Mouse (Mus musculus): ENCODE data around the gene Gas2l1.

Gene Gas2l1

DNA sequence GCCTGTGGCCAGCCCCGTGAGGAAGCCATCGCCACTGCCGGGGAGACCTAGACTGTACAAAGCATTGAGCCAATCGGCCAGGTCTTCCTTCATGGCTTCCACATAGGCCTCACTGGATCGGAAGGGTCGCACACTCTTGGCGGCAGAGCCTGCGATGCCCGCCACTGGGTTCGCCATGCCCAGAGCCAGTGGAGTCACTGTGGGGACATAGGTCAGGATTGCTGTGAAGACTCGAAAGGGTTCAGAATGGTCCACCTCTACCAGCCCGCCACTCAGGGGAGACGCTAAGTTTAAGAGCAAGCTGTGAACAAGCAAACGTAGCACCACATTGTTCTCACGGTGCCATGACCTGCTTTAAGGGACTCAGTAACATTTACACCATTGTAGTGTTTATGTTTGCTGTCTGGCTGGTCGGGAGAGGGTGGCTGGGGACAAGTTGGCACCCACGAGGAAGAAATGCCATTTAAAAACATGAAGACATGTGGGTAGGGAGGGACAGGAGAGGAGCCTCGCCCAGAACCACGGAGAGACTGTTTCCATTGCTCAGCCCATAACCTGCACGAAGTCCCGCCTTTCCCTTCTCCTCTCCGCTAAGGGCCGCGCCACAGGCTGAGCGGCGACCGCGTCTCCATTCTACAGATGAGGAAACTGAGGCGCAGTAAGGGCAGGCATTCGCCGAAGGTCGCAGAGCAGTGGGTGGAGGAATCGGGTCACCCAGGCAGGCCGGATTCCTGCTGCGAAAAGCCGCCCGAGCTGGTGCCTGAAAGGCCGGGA lies 658 bp downstream of the Gas2l1 start:
- no peak for DNase-seq (ENCODE audit: low spot score in 2 of 2)

DNA sequence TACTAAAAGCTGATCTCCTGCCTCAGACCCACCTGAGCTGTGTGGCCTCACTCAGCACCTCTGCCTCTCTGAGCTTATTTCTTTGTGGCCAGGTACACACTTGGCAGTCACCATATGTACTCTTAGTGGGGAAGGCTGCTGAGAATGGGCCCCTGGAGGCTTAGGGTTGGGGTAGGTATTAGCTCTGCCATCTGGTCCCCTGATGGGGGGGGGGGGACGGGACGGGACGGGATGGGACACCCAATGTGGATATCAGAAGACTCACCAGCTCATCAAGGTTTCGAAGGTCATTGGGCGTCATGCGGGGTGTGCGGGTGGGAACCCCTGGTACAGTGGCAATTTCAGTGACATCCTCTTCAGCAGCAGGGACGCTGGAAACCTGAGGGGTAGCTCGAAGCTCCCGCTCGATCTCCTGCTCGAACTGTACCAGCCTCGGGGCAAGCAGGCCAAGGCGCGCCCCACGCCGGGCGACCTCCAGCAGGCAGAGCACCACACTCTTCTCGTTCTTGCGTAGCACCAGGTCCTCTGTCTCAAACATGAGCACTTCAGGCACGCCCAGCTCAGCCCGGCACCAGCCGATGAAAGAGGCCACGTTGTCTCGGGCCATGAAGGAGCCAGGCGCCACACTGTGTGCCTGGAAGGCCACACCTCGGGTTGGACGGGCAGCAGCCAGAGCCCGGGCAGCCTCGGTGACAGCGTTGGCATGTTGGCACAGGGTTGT lies 1.4 kb downstream of the Gas2l1 start:
- DNase-seq (ENCODE audit: low spot score in 2 of 2) = no peak

DNA sequence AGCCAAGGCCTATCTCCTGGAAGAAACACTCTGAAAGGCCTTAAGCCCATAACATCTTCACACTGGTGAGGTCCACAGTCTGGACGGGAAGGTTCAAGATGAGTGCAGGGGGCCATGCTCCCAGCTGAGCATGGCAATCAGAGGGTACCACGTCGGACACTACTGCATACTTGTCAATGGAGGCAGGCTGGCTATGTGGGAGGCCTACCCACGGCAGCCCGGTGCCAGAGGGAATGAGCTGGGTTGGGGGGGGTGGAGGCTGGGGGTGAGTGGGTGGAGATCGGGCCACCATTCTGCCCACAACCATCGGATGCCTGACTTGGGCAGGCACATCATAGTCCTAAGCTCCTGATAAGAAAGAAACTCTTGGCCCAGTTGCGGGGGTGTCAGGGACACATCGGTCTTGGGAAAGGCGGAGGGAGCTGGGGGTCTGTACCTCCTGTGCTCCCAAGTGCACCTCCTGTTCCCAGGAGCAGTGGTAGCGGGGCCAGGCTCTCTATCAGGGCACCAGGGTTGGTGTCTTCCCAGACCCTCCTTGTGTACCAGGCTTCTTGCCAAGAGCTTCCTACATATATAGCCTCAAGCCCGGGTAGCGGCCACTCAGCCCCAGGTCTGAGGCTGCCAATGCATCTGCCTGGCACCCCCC lies 2.1 kb downstream of the Gas2l1 start:
- DNase-seq (ENCODE audit: low spot score in 2 of 2) = no peak

DNA sequence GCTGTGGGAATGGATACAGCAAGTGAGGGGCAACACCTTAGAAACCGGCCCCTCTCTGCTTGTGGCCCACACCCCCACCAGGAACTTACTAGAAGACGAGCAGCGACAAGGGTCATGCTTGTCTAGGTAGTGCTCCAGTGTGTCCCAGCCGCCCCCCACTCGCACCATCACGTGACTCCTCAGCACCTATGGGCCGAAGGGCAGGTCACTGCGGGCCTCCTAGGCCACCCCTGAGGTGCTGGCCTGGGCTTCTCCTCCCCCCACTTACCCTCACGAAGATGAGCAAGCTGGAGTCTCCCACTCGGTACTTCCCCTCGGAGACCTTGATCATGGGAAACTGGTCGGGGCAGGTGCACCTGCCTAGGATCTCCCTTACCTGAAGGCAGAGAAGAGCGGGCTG lies 2.8 kb downstream of the Gas2l1 start:
- no peak for DNase-seq (ENCODE audit: low spot score in 2 of 2)

DNA sequence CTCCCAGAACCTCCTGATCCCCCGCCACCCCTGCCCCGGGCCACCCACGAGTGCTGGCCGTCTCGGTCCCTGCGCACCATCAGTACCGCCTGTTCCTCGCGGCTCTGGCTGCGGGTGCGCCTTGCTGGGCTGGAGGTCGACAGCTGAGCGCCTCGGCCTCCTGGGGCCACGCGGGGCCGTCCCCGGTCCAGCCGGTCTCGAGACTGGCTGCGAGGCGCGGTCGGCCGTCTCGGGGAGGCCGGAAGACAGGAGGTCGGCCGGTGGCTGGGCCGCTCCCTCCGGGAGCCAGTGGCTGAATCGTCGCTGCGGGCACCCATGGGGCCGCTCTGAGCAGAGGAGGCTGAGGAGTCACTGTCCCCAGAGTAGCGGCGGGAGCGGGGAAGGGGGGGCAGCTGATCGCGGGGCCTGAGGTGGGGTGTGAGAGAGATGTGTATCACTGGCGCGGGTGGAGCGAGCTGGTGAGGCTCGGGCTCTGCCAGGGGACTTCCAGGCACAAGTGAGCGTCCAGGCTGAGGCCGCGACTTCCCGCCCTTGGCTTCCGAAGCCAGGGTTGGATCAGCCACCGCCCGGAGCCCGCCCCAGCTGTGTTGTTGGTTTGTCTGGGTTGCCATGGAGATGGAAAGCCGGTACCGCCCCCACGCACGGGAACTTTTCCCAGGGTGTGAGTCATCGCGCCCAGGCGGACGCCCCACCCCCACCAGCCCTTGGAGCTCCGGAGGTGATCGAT lies 3.6 kb downstream of the Gas2l1 start:
- peak; percentile 90 to 95 for DNase-seq (ENCODE audit: low spot score in 2 of 2)

DNA sequence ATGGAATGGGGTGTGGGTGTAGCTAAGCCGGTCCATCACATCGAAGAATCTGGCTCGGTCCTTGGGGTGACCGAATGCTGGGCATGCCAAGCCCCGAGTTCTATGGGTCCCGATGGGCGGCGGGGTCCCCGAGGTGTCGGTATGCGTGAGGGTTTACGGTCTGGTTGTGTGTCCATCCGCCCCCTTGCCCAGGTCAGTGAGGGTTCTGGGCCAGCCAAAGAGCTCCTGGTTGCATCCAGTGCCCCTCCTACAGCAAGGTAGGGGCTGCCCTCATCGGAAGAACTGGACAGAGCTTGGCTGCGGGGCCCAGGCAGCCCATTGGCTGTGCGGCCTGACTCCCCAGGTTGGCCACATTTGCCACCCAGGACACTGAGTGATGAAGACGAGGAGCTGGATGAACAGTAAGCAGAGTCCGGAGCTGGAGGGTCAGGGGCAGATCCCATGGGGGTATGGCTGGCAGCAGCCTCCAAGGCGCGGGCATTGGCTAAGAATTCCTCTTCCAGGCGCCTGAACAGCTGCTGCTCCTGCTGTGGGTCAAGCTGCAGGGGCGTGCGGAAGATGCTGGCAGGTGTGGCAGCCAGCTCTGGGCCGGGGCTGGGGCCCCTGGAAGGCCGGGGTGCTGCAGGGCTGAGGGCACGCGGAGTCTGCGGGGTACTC lies 4.2 kb downstream of the Gas2l1 start:
- no peak for DNase-seq (ENCODE audit: low spot score in 2 of 2)

DNA sequence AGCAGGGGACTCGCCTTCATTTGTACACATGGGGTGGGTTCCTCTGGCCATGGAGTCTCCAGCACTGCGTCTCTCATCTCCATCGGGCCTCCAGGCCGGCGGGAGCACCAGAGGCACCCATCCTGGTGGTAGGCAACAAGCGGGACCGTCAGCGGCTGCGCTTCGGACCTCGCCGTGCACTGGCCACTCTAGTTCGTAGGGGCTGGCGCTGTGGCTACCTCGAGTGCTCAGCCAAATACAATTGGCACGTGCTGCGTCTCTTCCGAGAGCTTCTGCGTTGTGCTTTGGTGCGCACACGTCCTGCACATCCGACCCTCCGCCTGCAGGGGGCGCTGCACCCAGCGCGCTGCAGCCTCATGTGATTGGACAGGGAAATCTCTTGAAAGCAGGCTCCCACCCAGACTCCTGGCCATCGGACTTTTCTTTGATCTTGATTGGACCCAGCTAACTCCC lies 5.4 kb downstream of the Gas2l1 start:
- DNase-seq (ENCODE audit: low spot score in 2 of 2) = no peak

DNA sequence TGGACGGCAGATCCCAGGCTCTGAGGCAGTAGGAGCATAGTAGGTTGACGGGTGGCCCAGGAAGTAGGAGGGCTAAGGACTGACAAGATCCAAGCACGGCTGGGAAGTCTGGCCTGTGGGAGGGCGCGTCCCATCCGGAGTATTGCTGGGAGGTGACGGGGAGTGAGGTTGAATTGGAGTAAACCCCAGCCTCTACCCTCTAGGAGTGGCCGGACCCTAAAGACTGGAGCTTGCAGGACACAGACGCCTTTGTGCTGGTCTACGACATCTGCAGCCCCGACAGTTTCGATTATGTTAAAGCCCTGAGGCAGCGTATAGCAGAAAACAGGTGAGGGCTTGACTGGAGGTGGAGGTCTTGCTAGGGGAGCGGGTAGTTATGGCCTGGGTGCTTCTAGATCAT lies 5.9 kb downstream of the Gas2l1 start:
- no peak for DNase-seq (ENCODE audit: low spot score in 2 of 2)

DNA sequence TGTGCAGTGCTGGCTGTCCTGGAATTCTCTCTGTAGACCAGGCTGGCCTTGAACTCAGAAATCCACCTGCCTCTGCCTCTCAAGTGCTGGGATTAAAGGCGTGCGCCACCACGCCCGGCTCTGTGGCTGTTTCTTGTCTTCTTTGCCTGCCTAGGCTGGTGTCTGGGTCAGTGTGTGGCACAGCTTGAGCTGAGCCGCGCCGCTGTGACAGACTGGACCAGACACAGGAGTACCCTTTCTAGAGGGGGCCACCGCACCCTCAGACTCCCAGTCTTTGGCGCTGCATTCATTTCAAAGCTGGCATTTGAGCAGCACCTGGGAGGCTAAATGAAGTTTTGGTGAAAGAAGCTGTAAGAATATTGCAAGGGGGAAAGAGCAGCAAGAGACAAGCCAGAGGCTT lies 6.3 kb downstream of the Gas2l1 start:
- no peak for DNase-seq (ENCODE audit: low spot score in 2 of 2)

DNA sequence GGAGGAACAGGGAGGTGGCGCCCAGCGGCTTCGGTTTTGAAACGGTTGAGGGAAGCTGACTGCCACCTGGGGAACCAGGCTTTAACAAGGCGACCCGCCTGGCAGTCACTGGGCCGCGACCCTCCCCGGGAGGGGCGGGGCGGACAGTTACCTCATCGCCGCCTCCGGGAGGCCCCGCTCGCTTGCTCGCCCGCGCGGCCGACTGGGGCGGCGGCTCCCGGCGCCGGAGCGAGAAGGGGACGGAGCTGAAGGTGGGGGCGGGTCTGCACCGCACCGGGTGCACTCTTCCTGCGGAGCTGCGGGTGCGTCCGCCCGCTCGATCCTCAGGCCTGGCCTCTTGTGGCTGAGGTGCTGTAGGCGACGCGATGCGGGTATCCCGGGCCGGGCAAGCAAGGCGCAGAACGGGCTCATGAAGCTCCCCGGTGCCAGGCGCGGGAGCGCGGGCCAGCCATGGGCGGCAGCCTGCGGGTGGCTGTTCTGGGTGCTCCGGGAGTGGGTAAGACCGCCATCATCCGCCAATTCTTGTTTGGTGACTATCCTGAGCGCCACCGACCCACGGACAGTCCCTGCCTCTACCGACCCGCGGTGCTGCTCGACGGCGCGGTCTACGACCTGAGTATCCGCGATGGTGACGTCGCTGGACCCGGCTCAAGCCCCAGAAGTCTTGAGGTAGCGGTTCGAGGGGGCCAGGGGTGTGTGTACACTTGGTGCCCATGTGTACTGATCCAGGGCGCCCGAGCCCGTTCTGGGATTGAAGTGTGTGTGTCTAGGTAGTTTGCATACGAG lies 7.1 kb downstream of the Gas2l1 start, which contains the start of gene Rasl10a:
Gene Rasl10a, plus strand, starts transcription at position 273 of the 786 bp plus-strand sequence.
- DNase-seq (ENCODE audit: low spot score in 2 of 2) = no peak

DNA sequence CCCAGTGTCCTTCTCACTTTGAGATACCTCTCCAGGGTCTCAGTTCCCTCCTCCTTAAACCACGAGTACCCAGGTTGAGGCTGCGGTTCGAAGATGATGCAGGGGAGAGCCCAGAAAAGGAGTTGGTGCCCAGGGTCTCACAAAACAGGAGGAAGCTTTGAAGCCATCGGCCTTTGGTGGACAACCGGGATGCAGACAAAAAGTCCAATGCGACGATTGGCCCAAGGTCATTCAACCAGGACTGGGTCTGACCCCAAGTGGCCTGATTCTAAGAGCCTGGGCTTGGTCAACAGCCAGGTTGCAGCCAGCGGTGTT lies 7.6 kb downstream of the Gas2l1 start:
- DNase-seq (ENCODE audit: low spot score in 2 of 2) = no peak

DNA sequence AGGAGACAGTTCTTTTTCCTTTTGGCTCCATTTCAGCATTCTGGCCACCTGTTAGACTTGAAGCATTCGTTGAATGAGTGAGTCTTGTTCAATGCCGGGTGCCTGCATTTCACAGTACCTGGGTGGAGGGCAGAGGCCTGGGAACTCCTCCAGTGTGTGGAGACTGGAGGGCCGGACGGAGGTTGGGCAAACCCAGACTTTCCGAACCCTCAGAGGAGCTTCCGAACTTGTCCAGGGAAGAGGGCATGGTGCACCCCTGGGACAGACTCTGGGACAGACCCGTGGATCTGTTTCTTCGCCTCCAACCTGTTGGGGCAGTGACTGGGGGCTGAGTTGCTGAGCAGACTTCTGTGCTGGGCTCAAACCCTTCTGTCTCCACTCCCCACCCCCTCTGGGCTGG lies 8.1 kb downstream of the Gas2l1 start:
- no peak for DNase-seq (ENCODE audit: low spot score in 2 of 2)

DNA sequence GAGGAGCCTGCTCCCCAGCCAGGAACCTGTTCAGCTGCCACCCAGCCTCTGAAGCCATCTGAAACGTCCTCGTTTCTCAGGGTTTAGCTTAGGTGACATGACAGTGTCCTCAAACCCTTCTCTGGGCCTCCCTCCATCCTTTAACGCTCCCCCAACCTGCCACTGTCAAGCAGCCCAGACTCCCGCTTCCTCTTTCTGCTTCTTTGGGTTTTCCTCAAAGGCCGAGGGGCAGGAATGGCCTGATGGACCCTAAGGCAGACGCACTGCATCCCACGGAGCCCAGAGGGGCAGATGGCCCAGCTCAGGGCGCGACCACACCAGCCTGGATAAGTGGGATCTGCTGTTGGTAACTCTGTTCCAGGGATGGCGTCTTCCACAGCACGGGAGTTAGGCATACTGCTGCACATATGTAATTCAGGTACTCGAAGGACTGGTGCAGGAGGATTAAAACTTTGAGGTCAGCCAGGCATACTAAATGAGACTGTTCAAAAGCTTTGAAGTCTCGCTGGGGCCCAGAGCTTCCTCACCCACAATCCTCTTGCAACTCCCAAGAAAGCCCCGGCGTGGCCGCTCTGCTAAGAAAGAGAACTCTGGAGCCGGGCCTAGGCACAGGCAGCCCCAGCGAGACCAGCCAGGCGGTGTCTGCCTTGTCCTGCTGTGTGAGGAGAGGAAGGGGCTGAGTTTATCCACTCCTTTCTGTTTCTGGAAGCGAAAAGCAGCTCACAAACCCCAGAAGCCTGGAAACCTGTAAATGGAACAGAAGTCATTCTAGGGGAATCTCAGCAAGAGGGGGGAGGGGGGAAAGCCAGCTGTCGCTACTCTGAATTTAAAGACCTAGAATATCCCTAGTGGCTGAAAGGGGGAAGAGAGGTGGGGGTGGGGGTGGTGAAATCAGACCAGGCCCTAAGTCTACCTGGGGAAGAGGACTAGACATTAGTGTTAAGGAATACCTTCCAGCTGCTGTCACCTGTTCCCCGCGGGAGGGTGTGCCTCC lies 8.9 kb downstream of the Gas2l1 start:
- no peak for DNase-seq (ENCODE audit: low spot score in 2 of 2)

DNA sequence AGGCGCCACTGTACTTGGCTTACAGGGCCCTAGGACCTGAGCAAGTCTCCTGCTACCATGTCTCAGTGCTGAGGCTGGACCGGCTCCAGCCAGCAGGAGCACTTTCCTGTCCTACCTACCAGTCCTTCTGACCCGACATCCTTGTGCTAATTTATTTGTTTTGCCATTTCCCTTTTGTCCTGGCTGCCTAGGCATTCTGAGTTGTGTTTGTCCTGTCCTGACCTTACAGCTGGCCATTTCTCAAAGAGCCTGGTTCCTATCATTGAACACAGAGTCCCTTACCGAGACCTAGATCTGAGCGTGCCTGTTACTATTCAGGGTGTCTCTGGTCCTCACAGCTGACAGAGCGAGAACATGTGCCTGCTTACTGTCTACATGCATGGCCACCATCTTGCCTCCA lies 10.3 kb downstream of the Gas2l1 start:
- DNase-seq (ENCODE audit: low spot score in 2 of 2) = no peak

DNA sequence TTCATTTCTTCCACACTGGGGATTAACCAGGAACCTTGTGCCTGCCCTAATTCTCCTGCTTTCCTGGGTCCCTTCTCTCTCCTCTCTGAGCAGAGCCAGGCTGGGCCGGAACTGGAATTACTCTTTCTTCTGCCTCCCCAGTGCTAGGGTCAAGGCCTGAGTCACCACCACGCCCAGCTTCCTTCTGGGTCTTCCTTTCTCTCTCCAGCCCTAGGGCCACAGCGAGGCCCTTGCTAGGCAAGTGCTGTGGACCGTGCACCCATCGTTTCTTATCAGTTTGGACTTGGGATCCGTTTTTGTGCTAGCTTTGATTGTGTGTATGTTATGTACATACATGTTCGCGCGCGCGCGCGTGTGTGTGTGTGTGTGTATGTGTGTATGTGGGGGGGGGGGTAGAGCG lies 11.0 kb downstream of the Gas2l1 start:
- no peak for DNase-seq (ENCODE audit: low spot score in 2 of 2)

DNA sequence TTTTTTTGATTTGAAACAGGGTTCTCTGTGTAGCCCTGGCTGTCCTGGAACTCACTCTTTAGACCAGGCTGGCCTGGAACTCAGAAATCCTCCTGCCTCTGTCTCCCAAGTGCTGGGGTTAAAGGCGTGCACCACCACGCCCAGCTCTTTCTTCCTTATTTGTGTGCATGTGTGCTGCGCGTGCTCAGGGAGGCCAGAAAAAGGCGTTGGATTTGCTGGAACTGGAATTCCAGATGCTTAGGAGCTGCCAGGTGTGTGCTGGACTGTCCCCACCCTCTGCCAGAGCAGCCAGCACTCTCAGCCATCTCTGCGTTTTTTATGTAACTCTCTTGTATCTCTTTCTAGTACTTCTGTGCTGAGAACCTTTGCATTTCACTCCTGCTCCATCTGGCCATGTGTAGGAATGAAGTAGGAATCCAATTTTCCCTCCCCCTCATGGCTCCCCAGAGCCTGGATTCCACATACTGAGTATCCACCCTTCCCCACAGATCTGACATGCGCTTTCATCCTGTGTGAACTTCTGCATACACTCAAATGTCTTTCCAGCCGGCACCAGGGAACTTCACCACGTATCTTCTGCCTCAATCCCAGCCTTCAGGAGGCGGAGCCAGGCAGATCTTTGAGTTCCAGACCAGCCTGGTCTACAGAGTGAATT lies 12.8 kb downstream of the Gas2l1 start:
- DNase-seq (ENCODE audit: low spot score in 2 of 2) = no peak

DNA sequence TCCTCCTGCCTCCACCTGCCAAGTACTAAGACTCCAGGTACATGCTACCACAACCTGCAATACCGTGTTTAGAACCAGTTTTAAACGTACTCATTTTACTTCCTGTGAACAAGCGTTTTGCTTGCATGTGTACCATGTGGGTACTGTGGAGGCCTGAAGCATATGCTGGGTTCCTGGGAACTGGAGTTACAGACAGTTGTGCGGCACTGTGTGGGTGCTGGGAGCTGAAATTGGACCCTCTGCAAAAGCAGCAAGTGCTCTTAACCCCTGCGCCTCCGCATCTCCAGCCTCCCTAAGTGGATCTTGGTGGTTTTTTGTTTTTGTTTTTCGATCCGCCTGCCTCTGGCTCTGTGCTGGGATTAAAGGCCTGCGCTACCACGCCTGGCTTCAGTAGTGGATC lies 13.5 kb downstream of the Gas2l1 start:
- no peak for DNase-seq (ENCODE audit: low spot score in 2 of 2)

DNA sequence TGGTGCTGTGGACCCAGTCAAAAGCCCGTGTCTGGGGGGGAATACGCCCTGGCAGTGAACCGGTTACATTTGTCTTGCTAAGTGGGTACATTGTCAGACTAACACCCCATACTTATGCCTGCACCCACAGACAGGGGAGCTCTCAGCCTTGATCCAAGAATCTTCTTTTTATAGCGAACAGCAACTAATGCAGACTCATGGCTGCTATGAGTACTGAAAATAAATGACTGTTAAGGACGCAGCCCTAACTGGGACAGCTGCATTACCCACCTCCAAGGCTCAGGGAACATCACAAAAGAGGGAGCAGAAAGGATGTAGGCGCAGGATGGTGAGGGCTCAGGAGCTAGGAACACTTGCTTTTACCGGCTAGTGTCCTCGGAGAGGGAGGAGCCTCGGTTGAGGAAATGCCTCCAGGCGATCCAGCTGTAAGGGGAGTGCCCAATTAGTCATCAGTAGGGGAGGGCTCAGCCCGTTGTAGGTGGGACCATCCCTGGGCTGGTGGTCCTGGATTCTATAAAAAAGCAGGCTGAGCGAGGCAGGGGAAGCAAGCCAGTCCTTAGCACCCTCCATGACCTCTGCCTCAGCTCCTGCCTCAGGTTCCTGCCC lies 18.7 kb downstream of the Gas2l1 start:
- DNase-seq (ENCODE audit: low spot score in 2 of 2) = no peak
